Mouse (Mus musculus): ENCODE results near the gene Lmbr1. TPM values are rescaled to one million over a fixed set of nuclear protein-coding genes. Genes with fewer than 3 reads are reported as not detected.

The Lmbr1 gene
- polyA plus RNA-seq (2021; fragmentation: Nextera tagmentation): 18.7 and 22.4 TPM in 2 replicates
- long read RNA-seq, experiment 1, full-length matches to known transcripts: 34 of 67 reads
- long read RNA-seq, experiment 1, partial matches to known transcripts: 6 of 67 reads
- long read RNA-seq, experiment 1, other reads (novel, unspliced or antisense): 27 of 67 reads
- long read RNA-seq, experiment 2, full-length matches to known transcripts: 136 of 222 reads
- long read RNA-seq, experiment 2, partial matches to known transcripts: 4 of 222 reads
- long read RNA-seq, experiment 2, other reads (novel, unspliced or antisense): 82 of 222 reads

DNA sequence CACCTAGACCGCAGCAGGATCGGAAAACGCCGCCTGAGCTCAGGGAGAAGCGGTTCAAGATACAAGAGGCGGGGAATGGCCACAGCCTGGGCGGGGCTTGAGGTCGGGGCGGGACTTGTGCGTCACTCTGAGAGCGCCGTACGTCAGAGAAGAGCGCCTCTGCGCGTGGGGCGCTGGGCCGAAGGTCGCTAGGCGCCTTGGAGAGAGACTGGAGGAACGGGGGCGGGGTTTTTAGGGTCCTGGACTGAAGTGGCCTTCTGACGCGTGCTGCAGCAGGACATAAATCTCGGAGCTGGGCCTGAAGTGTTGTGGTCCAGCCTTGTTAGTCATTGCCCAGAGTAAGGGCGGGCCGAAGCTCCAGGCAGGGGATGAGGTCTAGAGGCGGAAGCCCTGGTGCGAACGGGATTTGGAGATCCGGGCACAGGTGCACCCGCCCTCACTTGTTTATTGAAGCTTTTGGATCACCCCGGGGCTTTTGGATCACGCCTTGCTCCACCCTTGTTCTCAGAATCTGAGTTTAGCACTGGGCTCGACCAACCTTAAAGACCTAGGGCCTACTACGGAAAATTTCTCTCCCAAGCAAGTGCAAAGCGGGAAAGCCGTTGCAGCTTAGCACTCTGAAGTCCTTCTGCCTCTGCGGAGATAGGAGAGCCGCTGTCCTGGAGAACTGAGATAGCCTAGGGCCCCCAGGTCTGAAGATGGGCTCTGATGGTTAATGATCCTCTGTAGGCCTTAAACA lies at the start of gene Lmbr1:
Gene Lmbr1 (minus strand): TSS at position 93 of the 739 bp plus-strand sequence.

DNA sequence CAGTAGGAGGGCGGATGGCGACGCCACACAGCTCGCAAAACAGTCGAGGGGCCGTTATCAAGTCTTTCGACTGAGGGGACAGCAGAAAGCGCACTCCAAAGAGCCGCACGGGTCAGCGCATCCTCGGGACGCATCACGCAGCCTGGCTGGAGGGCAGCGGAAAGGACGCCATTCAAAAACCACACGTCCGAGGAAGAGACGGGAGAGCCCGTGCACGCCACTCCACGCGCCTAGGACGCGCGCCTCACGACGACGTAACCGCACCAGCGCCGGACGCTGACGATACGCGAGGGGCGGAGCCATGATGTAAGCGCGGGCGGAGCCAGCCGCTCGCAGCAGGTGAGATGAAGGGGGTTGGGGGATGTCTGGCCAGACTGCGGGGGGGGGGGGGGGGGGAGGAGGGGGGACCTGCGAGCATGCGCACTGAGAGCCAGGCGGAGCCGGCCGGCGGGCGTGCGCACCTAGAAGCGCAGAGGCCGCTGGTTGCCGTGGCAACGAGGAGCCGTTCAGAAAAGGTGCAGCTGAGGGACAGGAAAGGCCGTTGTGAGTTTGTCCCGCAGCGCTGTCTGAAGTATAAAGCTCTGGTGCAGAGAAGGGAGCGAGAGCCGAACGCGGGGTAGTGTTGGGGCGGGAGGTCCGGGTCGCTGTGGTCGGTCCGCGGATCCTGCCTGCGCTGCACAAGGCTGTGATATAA lies 182.5 kb downstream of the Lmbr1 start, which contains the start of gene Rnf32:
Gene Rnf32 (plus strand): TSS at position 423 of the 694 bp plus-strand sequence.

Small RNA genes lying within 50 kb of the gene (microRNA-seq; reads per million reads assigned to microRNA genes)
- not detected for gene Gm23801

Other genes with a start within 250 kb of the Lmbr1 start
- gene Rnf32, start 182.4 kb downstream of the Lmbr1 start, polyA plus RNA-seq (2021; fragmentation: Nextera tagmentation): 11.5 and 13.8 TPM in 2 replicates
- 6.9 and 7.4 TPM in 2 replicates for gene Nom1, start 56.3 kb upstream of the Lmbr1 start, polyA plus RNA-seq (2021; fragmentation: Nextera tagmentation)
- not detected in 2 replicates for gene Mnx1, start 100.1 kb upstream of the Lmbr1 start, polyA plus RNA-seq (2021; fragmentation: Nextera tagmentation)
- gene Ube3c, start 190.9 kb upstream of the Lmbr1 start, polyA plus RNA-seq (2021; fragmentation: Nextera tagmentation): 14.5 and 14.8 TPM in 2 replicates

Data from layer of hippocampus, adult 6 months (tissue).